Mouse (Mus musculus) E14TG2a.4 (cell line): ENCODE data around the gene Orc6.
A peak's percentile ranks its signal among the peaks of the same experiment; 100 is the strongest.

Experiments
- H3K27me3 ChIP-seq: 2 replicates; pipeline ENCODE4 v1.6.1; 2014; ENCODE audit warnings: low read length, control low read depth; ENCODE audit not compliant: insufficient read depth
- H3K36me3 ChIP-seq: 2 replicates; pipeline ENCODE4 v1.6.1; 2014; ENCODE audit warnings: low read length, control low read depth; ENCODE audit not compliant: insufficient read depth
- H3K4me1 ChIP-seq: replicated peaks from 2 replicates; pipeline ENCODE4 v1.6.1; 2014; ENCODE audit warnings: low read depth, low read length, control low read depth
- H3K4me3 ChIP-seq: replicated peaks from 2 replicates; pipeline ENCODE4 v1.5.1; 2014; ENCODE audit warnings: mild to moderate bottlenecking, low read length
- H3K9me3 ChIP-seq: 2 replicates; pipeline ENCODE4 v1.6.1; 2014; ENCODE audit warnings: low read length, control low read depth
- CTCF ChIP-seq: conservative IDR thresholded peaks from 2 replicates; pipeline ENCODE4 v1.5.1; 2014; ENCODE audit warnings: low read length
- NANOG ChIP-seq: IDR thresholded peaks from 2 replicates; pipeline ENCODE4 v1.6.1; 2014; ENCODE audit warnings: borderline replicate concordance, low read length, mixed read lengths
- POU5F1 ChIP-seq: IDR thresholded peaks from 2 replicates; pipeline ENCODE4 v1.6.1; 2014; ENCODE audit warnings: low read length, borderline replicate concordance

Gene Orc6

DNA sequence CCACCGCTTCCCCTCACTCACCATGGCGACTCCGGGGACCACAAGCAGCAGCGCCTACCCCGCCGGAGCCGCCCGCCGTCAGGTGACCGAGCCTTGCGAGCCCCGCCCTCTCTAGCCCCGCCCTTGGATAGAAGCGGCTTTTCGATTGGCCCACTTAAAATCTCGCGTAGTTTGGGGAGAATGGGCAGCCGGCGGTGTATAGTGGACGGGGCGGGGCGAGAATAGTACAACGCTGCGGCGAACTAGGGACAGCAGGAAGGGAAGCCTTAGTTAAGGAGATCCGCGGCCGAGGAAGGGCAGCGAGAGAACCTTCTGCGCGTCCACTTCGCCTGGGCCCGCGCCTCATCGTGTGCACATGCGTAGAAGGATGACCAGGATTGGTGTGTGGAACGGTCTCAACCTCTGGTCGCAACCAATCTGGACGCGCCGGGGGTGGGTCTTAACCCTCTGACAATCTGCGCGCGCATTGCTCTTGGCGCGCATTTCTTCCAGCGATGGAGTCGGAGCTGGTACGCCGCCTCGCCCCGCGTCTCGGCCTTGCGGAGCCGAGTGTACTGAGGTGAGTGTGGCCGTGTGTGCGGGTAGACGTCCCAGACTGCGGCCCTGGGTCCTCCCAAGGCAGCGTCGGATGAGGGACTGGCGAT lies at the start of gene Orc6, which contains the start of gene Vps35:
Gene Orc6, plus strand, starts transcription at position 199 of the 644 bp plus-strand sequence.
Gene Vps35, minus strand, starts transcription at position 369 of the 644 bp plus-strand sequence.
- peaks cover 21% of the 10 kb centered on the region for H3K4me1 ChIP-seq

DNA sequence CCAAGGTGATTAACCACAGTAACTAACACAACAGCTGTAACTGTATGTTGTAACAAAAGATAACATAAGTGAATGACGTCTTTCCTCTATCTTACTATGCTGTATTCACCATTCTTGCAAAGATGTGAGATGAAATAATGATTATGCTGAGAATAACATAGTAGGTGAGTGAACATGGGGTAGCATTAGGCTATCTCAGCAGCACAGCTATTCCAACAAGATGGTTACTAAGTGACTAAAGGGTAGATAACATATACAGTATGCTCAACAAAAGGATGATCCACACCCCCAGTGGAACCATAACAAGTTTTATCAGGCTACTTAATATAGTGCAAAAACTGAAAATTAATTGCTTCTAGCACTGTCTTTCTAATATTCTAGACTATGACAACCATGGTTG lies 12.6 kb upstream of the Orc6 start:
- peaks cover 81% of the 10 kb centered on the region for H3K36me3 ChIP-seq
- peaks cover 8% of the 10 kb centered on the region; the same call in 1 of the 2 replicates for H3K4me1 ChIP-seq
- H3K4me3 ChIP-seq = no peak overlapping the region
- TF ChIP-seq POU5F1 (no peak), CTCF (no peak), NANOG (no peak)
- H3K9me3 ChIP-seq = no peaks in the 10 kb centered on the region
- no peaks in the 10 kb centered on the region for H3K27me3 ChIP-seq

More for the DNA sequence above, at the start of gene Orc6, which contains the start of gene Vps35:
- Histone ChIP-seq H3K27me3 (no peaks in the 10 kb centered on the region), H3K4me3 (peak within 1 kb of the TSS; percentile 99), H3K9me3 (no peaks in the 10 kb centered on the region), H3K36me3 (peaks cover 38% of the 10 kb centered on the region)
- no peak for TF ChIP-seq CTCF

- H3K9me3 ChIP-seq = no peaks in the 10 kb centered on the region
- peaks cover 40% of the 10 kb centered on the region for H3K36me3 ChIP-seq
- no peak for TF ChIP-seq POU5F1
- H3K4me3 ChIP-seq = peak overlapping the region; percentile 99
- peaks cover 21% of the 10 kb centered on the region for H3K4me1 ChIP-seq
- H3K27me3 ChIP-seq = no peaks in the 10 kb centered on the region
Measured at GRCm38 (mm10) chr8:85298600-85299433, 615 bp upstream of the Orc6 start.

- H3K4me1 ChIP-seq = peaks cover 21% of the 10 kb centered on the region
- no peaks in the 10 kb centered on the region for H3K9me3 ChIP-seq
- no peak overlapping the region for H3K4me3 ChIP-seq
- peaks cover 56% of the 10 kb centered on the region for H3K36me3 ChIP-seq
- no peak for TF ChIP-seq CTCF
- no peak for TF ChIP-seq NANOG
- no peak for TF ChIP-seq POU5F1
- no peaks in the 10 kb centered on the region for H3K27me3 ChIP-seq
Measured at GRCm38 (mm10) chr8:85301941-85302340, 2.5 kb downstream of the Orc6 start.

GRCm38 (mm10) chr8:85302931-85303330 lies 3.5 kb downstream of the Orc6 start:
- H3K4me3 ChIP-seq = no peak overlapping the region
- no peaks in the 10 kb centered on the region for H3K27me3 ChIP-seq
- TF ChIP-seq POU5F1 = no peak
- TF ChIP-seq NANOG = no peak
- TF ChIP-seq CTCF = no peak
- no peaks in the 10 kb centered on the region for H3K9me3 ChIP-seq
- H3K4me1 ChIP-seq = peaks cover 16% of the 10 kb centered on the region
- H3K36me3 ChIP-seq = peaks cover 66% of the 10 kb centered on the region

DNA sequence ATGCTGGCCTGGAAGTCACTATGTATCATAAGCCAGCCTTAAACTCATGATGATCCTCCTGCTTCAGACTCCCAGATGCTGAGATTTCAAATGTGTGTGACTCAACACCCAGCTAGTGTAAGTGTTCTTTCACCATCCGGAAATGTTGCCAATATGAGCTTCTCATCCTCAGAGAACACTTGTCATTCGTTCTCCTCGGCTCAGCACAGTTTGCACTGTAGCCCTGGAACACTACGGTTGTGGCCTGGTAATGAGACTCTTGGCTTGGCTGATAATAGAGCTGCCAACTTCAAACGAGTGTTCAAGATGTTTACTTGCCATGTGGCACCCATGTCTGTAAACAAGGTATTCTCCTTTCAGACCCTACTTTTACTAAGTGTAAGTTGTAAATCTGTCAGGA lies 4.1 kb downstream of the Orc6 start:
- Histone ChIP-seq H3K4me1 (peaks cover 12% of the 10 kb centered on the region), H3K27me3 (no peaks in the 10 kb centered on the region), H3K36me3 (peaks cover 72% of the 10 kb centered on the region), H3K4me3 (no peak overlapping the region), H3K9me3 (no peaks in the 10 kb centered on the region)
- TF ChIP-seq NANOG = no peak
- no peak for TF ChIP-seq POU5F1
- no peak for TF ChIP-seq CTCF

- Histone ChIP-seq H3K36me3 (peaks cover 52% of the 10 kb centered on the region), H3K9me3 (no peaks in the 10 kb centered on the region), H3K27me3 (no peaks in the 10 kb centered on the region), H3K4me1 (no peaks in the 10 kb centered on the region), H3K4me3 (no peak overlapping the region)
- no peak for TF ChIP-seq NANOG
- TF ChIP-seq POU5F1 = no peak
- TF ChIP-seq CTCF = no peak
Measured at GRCm38 (mm10) chr8:85308564-85308963, 9.1 kb downstream of the Orc6 start.

- Histone ChIP-seq H3K36me3 (peaks cover 23% of the 10 kb centered on the region), H3K9me3 (no peaks in the 10 kb centered on the region), H3K4me3 (no peak overlapping the region), H3K4me1 (no peaks in the 10 kb centered on the region), H3K27me3 (no peaks in the 10 kb centered on the region)
- TF ChIP-seq POU5F1 = no peak
- peak; percentile 41 for TF ChIP-seq CTCF
Measured at GRCm38 (mm10) chr8:85311743-85312142, 12.3 kb downstream of the Orc6 start.
